Mouse (Mus musculus) spleen, adult 2 months (tissue): ENCODE measurements around the gene Steap3.

Experiments
- CTCF ChIP-seq: fragments of 200-500 bp; IDR thresholded peaks from 2 replicates; pipeline ENCODE4 v1.5.1; 2011; ENCODE audit warnings: mild to moderate bottlenecking, inconsistent platforms; ENCODE audit not compliant: insufficient read depth, insufficient read length, insufficient replicate concordance; ENCODE audit errors: extremely low read depth
- POLR2A ChIP-seq: fragments of 200-500 bp; IDR thresholded peaks from 2 replicates; pipeline ENCODE4 v1.6.1; 2011; ENCODE audit warnings: low read depth, low read length, inconsistent platforms

GRCm38 (mm10) chr1:120266460-120266859 lies 6.0 kb downstream of the Steap3 start:
- TF ChIP-seq CTCF (no peak), POLR2A (no peak)
